Mouse (Mus musculus) heart, adult 2 months (tissue): Measurements from ENCODE around the gene Atrnl1.

Source experiments
- CTCF ChIP-seq: fragments of 200-600 bp; IDR thresholded peaks from 2 replicates; pipeline ENCODE4 v1.8.1; 2022; ENCODE audit warnings: antibody characterized with exemption, mild to moderate bottlenecking, moderate library complexity
- EP300 ChIP-seq: fragments of 200-500 bp; IDR thresholded peaks from 2 replicates; pipeline ENCODE4 v1.6.1; 2011; ENCODE audit warnings: low read depth, low read length, control low read depth; ENCODE audit not compliant: insufficient read depth
- POLR2A ChIP-seq: fragments of 200-500 bp; IDR thresholded peaks from 2 replicates; pipeline ENCODE4 v1.6.1; 2011; ENCODE audit warnings: mild to moderate bottlenecking, low read depth, low read length, control low read depth; ENCODE audit not compliant: insufficient read depth

DNA sequence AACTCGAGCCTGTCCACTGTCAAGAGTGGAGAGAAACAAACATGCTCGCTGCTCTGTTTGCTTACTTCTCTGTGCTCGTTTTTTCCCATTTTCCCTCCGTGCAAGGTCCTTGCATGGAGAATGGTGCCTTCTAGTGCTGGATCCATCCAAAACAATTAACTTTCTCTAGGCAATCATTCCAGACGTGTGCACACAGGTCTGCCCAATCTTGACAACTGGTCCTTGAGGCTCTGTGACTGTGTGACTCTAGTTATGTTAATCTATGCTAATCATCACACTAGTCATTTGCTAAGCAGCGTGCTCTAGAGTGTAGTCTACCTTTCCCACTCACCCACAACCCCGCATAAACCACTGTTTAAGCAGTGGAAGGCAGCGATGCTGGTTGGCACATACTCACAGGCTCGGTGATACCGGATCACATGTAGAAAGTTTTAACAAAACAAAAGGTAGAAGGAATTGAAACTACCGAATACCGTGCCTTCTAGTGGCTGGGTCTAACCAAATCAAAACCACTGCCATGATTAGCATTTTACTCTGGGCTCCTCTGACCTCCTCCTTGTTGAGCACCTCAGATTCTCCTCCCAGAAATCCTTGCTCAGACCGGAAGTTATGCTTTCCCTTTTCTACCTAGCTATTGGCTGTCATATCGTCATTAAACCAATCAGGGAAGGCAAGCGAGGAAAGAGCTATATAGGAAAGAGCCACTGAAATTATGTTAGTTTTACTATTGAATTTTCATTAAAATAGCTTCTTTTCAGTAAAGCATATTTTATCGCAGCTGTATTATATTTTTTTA lies 153.9 kb downstream of the Atrnl1 start:
- no peak for TF ChIP-seq CTCF
- TF ChIP-seq POLR2A = no peak
- no peak for TF ChIP-seq EP300
